Mouse (Mus musculus) stomach, embryonic 15.5 days (tissue): Measurements from ENCODE around the gene Acsf3. TPM values are rescaled to one million over a fixed set of nuclear protein-coding genes. Genes with fewer than 3 reads are reported as not detected.

Source experiments
- ATAC-seq: fragments of 200-750 bp; cut with Nextera tagmentation; 2 replicates; pipeline ENCODE4 v1.8.0; 2017; ENCODE audit warnings: low read depth, moderate number of reproducible peaks, moderate TSS enrichment; ENCODE audit not compliant: insufficient read depth, low FRiP score
- H3K27ac ChIP-seq: fragments of 300-500 bp; sonication (generic); 2 replicates; pipeline ENCODE4 v1.5.1; 2015; ENCODE audit warnings: mild to moderate bottlenecking, inconsistent platforms
- H3K27me3 ChIP-seq: fragments of 300-500 bp; sonication (generic); replicated peaks from 2 replicates; pipeline ENCODE4 v1.6.1; 2015; ENCODE audit warnings: inconsistent platforms
- H3K36me3 ChIP-seq: fragments of 300-500 bp; sonication (generic); 2 replicates; pipeline ENCODE4 v1.6.1; 2015; ENCODE audit warnings: inconsistent platforms
- H3K4me1 ChIP-seq: fragments of 300-500 bp; sonication (generic); 2 replicates; pipeline ENCODE4 v1.6.1; 2015; ENCODE audit warnings: inconsistent platforms
- H3K4me2 ChIP-seq: fragments of 300-500 bp; sonication (generic); 2 replicates; pipeline ENCODE4 v1.6.1; 2015; ENCODE audit warnings: mild to moderate bottlenecking, inconsistent platforms
- H3K4me3 ChIP-seq: fragments of 300-500 bp; sonication (generic); replicated peaks from 2 replicates; pipeline ENCODE4 v1.5.1; 2015; ENCODE audit warnings: inconsistent platforms
- H3K9ac ChIP-seq: fragments of 300-500 bp; sonication (generic); 2 replicates; pipeline ENCODE4 v1.6.1; 2015; ENCODE audit warnings: inconsistent platforms
- H3K9me3 ChIP-seq: fragments of 300-500 bp; sonication (generic); 2 replicates; pipeline ENCODE4 v1.6.1; 2016; ENCODE audit warnings: inconsistent platforms
- WGBS: fragments of 180-500 bp; shearing (Covaris S2); methylation state at CpG from one replicate; pipeline ENCODE4 v1.1.7; 2015; 5-methylcytosine and 5-hydroxymethylcytosine counted together
- polyA plus RNA-seq: library from polyadenylated mRNA; unstranded; fragments of >200 nt; fragmentation: Nextera tagmentation; extraction: Ambion mirVana; gene quantifications from 2 replicates; pipeline ENCODE4 v1.2.1, GENCODE M21; 2015

Acsf3 gene
- polyA plus RNA-seq, 1 experiment from 2014 or later, result 16.5 TPM

DNA sequence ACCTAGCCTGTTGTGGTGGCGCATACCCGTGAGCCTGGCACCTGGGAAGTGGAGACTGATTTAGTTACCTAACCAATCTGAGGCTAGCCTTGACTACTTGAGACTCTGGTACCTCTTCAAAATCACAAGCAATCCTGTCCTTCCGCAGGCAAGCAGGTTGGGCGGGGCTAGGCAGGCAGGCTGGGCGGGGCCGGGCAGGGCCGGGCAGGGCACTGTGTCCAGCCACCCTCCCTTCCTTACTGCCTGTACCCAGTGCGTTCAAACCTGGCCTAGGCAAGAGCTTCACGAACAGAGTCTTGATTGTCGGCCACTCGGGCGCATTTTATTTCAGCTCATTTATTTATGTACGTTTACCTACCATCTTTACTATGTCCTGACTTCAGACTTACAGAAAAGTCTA is 84.6 kb downstream of the Acsf3 start:
- no peak; the same call in 1 of the 2 replicates for ATAC-seq
- Histone ChIP-seq H3K4me3 (no peak overlapping the region), H3K9me3 (no peaks in the 10 kb centered on the region), H3K9ac (no peak overlapping the region), H3K36me3 (no peaks in the 10 kb centered on the region), H3K4me2 (no peak overlapping the region), H3K27me3 (no peaks in the 10 kb centered on the region), H3K27ac (no peak overlapping the region), H3K4me1 (no peaks in the 10 kb centered on the region)
- 59% methylated on average over 13 of the region's 13 CpGs for WGBS

DNA sequence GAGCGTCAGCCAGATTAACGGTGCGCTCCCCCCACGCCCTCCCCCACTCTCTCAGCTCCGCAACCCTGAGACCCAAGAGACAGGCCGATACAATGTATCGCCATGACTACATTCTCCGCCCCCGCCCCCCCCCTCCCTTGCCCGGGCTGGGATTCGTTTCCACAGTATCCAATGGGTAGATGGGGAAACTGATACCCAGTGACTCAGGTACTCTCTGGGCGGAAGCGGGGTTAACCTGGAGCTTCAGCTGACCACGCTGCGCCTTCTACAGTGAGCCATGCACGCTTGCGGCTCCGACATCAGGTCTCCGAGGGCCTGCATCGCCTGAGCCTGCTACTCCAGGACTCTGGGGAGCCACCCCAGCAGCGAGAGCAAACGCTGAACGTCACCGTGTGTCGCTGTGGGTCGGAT is 89.4 kb downstream of the Acsf3 start:
- 0 out of 2 replicates have a peak overlapping the region, but pooled peaks have one; percentile 5 for H3K4me3 ChIP-seq
- 46% methylated on average over 26 of the region's 26 CpGs for WGBS
- H3K4me2 ChIP-seq, result peak overlapping the region; percentile 38
- no peaks in the 10 kb centered on the region for H3K27me3 ChIP-seq
- H3K27ac ChIP-seq, result no peak overlapping the region
- H3K9me3 ChIP-seq, result no peaks in the 10 kb centered on the region
- no peaks in the 10 kb centered on the region for H3K36me3 ChIP-seq
- ATAC-seq, result no peak
- no peaks in the 10 kb centered on the region for H3K4me1 ChIP-seq
- no peak overlapping the region for H3K9ac ChIP-seq

DNA sequence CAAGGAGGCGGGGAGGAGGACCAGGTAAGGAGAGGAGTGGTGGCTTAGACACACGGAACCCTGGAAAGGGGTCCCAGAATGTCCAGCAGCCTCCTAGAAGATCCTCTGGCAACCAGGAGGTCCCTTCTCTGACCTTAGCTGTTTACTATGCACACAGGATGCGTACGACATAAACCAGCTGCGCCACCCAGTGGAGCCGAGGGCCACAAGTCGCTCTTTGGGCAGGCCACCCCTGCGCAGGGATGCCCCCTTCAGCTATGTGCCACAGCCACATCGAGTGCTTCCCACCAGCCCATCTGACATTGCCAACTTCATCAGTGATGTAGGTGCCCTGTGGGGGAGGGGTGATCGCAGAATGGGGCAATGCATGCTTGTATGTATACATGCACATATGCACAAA is 90.2 kb downstream of the Acsf3 start:
- no peak overlapping the region for H3K27ac ChIP-seq
- 51% methylated on average over 10 of the region's 10 CpGs for WGBS
- no peaks in the 10 kb centered on the region for H3K9me3 ChIP-seq
- no peaks in the 10 kb centered on the region for H3K36me3 ChIP-seq
- no peak overlapping the region for H3K4me3 ChIP-seq
- no peaks in the 10 kb centered on the region for H3K4me1 ChIP-seq
- H3K27me3 ChIP-seq, result no peaks in the 10 kb centered on the region
- H3K4me2 ChIP-seq, result peak overlapping the region; percentile 38; the same call in 1 of the 2 replicates
- no peak overlapping the region for H3K9ac ChIP-seq
- no peak for ATAC-seq

DNA sequence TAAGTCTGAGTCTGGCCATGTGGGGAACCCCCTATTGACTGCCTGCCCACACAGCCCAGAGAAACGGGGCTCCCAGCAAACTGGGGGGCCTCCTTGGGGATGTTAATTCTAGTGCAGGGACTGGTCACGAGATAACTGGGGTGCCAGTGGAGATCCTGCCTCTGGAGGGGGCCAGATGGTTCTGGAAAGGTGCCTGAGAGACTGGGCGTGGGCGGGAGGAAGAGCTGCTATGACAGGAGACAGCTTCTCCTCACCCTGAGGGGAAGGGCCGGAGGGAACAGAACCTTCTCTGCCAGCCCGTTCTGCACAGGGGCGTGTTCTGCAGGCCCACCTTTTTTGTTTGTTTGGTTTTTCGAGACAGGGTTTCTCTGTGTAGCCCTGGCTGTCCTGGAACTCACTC is 90.9 kb downstream of the Acsf3 start:
- Histone ChIP-seq H3K36me3 (no peaks in the 10 kb centered on the region), H3K9me3 (no peaks in the 10 kb centered on the region), H3K4me3 (no peak overlapping the region), H3K9ac (no peak overlapping the region), H3K27me3 (no peaks in the 10 kb centered on the region), H3K4me1 (no peaks in the 10 kb centered on the region), H3K27ac (no peak overlapping the region), H3K4me2 (no peak overlapping the region)
- 76% methylated on average over 8 of the region's 8 CpGs for WGBS
- no peak for ATAC-seq

Other genes starting within 250 kb of the Acsf3 start
- gene Piezo1, start 224.2 kb upstream of the Acsf3 start, polyA plus RNA-seq, result 12.8 and 16.3 TPM in 2 replicates
- 34.9 and 37.0 TPM in 2 replicates for gene Cdt1, start 207.5 kb upstream of the Acsf3 start, polyA plus RNA-seq
- 354 and 399 TPM in 2 replicates for gene Aprt, start 198.6 kb upstream of the Acsf3 start, polyA plus RNA-seq
- 11.9 and 13.1 TPM in 2 replicates for gene Galns, start 164.0 kb upstream of the Acsf3 start, polyA plus RNA-seq
- 49.7 and 61.8 TPM in 2 replicates for gene Trappc2l, start 163.8 kb upstream of the Acsf3 start, polyA plus RNA-seq
- gene Pabpn1l, start 152.7 kb upstream of the Acsf3 start, polyA plus RNA-seq, result 0.12 TPM in 1 of 2 replicates, not detected in the other
- gene Cbfa2t3, start 76.4 kb upstream of the Acsf3 start, polyA plus RNA-seq, result 4.5 and 4.8 TPM in 2 replicates
- gene Cdh15, start 72.5 kb downstream of the Acsf3 start, polyA plus RNA-seq, result 0.49 and 0.88 TPM in 2 replicates